Mouse (Mus musculus) layer of hippocampus, adult 11-12 months (tissue): Measurements from ENCODE around the gene Ccdc117.
"Not testable (repeated sequence)": the region's sequence is repeated elsewhere in the genome, so short reads cannot be mapped to it uniquely, and the experiment has no call there.

Experiments
- DNase-seq: peaks from one replicate; pipeline ENCODE4 v3.0.0; 2022; ENCODE audit warnings: low spot score

The Ccdc117 gene

GRCm38 (mm10) chr11:5509215-5510098 lies 32.5 kb downstream of the Ccdc117 start:
- no peak for DNase-seq

- no peak for DNase-seq
Observed at GRCm38 (mm10) chr11:5505856-5506575, 36.0 kb downstream of the Ccdc117 start.

- DNase-seq, result no peak
Observed at GRCm38 (mm10) chr11:5502351-5503051, 39.5 kb downstream of the Ccdc117 start.

GRCm38 (mm10) chr11:5500903-5501741 lies 40.9 kb downstream of the Ccdc117 start:
- DNase-seq, result no peak

GRCm38 (mm10) chr11:5499961-5500644 lies 41.9 kb downstream of the Ccdc117 start:
- DNase-seq, result no peak

- no peak for DNase-seq
Observed at GRCm38 (mm10) chr11:5498931-5499661, 42.9 kb downstream of the Ccdc117 start.

GRCm38 (mm10) chr11:5498422-5498821 lies 43.6 kb downstream of the Ccdc117 start:
- DNase-seq, result no peak

- no peak for DNase-seq
Observed at GRCm38 (mm10) chr11:5496559-5497248, 45.3 kb downstream of the Ccdc117 start.

- no peak for DNase-seq
Observed at GRCm38 (mm10) chr11:5495906-5496305, 46.1 kb downstream of the Ccdc117 start.

GRCm38 (mm10) chr11:5495286-5495832 lies 46.6 kb downstream of the Ccdc117 start:
- no peak for DNase-seq

GRCm38 (mm10) chr11:5493869-5494268 lies 48.1 kb downstream of the Ccdc117 start:
- DNase-seq, result no peak

GRCm38 (mm10) chr11:5491912-5492311 lies 50.1 kb downstream of the Ccdc117 start:
- DNase-seq, result no peak

- no peak for DNase-seq
Observed at GRCm38 (mm10) chr11:5490989-5491656, 50.9 kb downstream of the Ccdc117 start.

GRCm38 (mm10) chr11:5489433-5489832 lies 52.6 kb downstream of the Ccdc117 start:
- not testable (repeated sequence) for DNase-seq

- peak; percentile 91 for DNase-seq
Observed at GRCm38 (mm10) chr11:5485193-5486011, 56.6 kb downstream of the Ccdc117 start.

GRCm38 (mm10) chr11:5482581-5482980 lies 59.4 kb downstream of the Ccdc117 start:
- DNase-seq, result no peak
